Mouse (Mus musculus): Measurements from ENCODE around the gene Riiad1. TPM values are rescaled to one million over a fixed set of nuclear protein-coding genes. Genes with fewer than 3 reads are reported as not detected.
A peak's percentile ranks its signal among the peaks of the same experiment; 100 is the strongest.

Gene Riiad1
- polyA plus RNA-seq, 1 experiment from 2014 or later = 8.4 TPM

GRCm38 (mm10) chr3:94477981-94478422, 2.1 kb downstream of the Riiad1 start, which contains the start of gene Celf3:
Gene Celf3 (plus strand): TSS chr3:94478295.
- H3K36me3 ChIP-seq = peaks cover 21% of the 10 kb centered on the region
- peaks cover 88% of the 10 kb centered on the region for H3K4me1 ChIP-seq
- DNase-seq (ENCODE audit: low spot score) = peak; percentile 81
- peak within 1 kb of the TSS; percentile 68 for H3K4me3 ChIP-seq
- no peaks in the 10 kb centered on the region for H3K9me3 ChIP-seq (replicated peaks)
- H3K27me3 ChIP-seq (ENCODE audit: low read depth, poor library complexity, severe bottlenecking) = peaks cover 39% of the 10 kb centered on the region
- 0% methylated on average over 13 of the region's 14 CpGs for WGBS
- H3K27ac ChIP-seq (replicated peaks) = peak within 1 kb of the TSS; percentile 92

- DNase-seq (ENCODE audit: low spot score) = no peak
- peaks cover 88% of the 10 kb centered on the region for H3K4me1 ChIP-seq
- peaks cover 17% of the 10 kb centered on the region for H3K36me3 ChIP-seq
- H3K27me3 ChIP-seq (ENCODE audit: low read depth, poor library complexity, severe bottlenecking) = peaks cover 39% of the 10 kb centered on the region
- WGBS = 54% methylated on average over 4 of the region's 4 CpGs
- H3K9me3 ChIP-seq (replicated peaks) = no peaks in the 10 kb centered on the region
- peak overlapping the region; percentile 92 for H3K27ac ChIP-seq (replicated peaks)
- H3K4me3 ChIP-seq = peak overlapping the region; percentile 68
Observed at GRCm38 (mm10) chr3:94477444-94477843, 2.7 kb downstream of the Riiad1 start.

- Histone ChIP-seq H3K4me1 (peaks cover 83% of the 10 kb centered on the region), H3K4me3 (no peak overlapping the region), H3K27me3 (ENCODE audit: low read depth, poor library complexity, severe bottlenecking) (peaks cover 37% of the 10 kb centered on the region), H3K36me3 (peaks cover 7% of the 10 kb centered on the region), H3K27ac (replicated peaks) (no peak overlapping the region; the same call in 1 of the 2 replicates), H3K9me3 (replicated peaks) (no peaks in the 10 kb centered on the region)
- no peak for DNase-seq (ENCODE audit: low spot score)
- 74% methylated on average over 8 of the region's 8 CpGs for WGBS
Observed at GRCm38 (mm10) chr3:94476301-94477035, 3.7 kb downstream of the Riiad1 start.

- DNase-seq (ENCODE audit: low spot score) = no peak
- peaks cover 9% of the 10 kb centered on the region for H3K27me3 ChIP-seq (ENCODE audit: low read depth, poor library complexity, severe bottlenecking)
- no peak overlapping the region for H3K4me3 ChIP-seq
- 87% methylated on average over 5 of the region's 5 CpGs for WGBS
- H3K36me3 ChIP-seq = no peaks in the 10 kb centered on the region
- no peaks in the 10 kb centered on the region for H3K9me3 ChIP-seq (replicated peaks)
- H3K27ac ChIP-seq (replicated peaks) = no peak overlapping the region
- H3K4me1 ChIP-seq = peaks cover 59% of the 10 kb centered on the region
Observed at GRCm38 (mm10) chr3:94473567-94474232, 6.4 kb downstream of the Riiad1 start.

GRCm38 (mm10) chr3:94473115-94473505, 7.0 kb downstream of the Riiad1 start:
- Histone ChIP-seq H3K9me3 (replicated peaks) (no peaks in the 10 kb centered on the region), H3K4me1 (peaks cover 53% of the 10 kb centered on the region), H3K4me3 (peak overlapping the region; percentile 50; the same call in 1 of the 2 replicates), H3K36me3 (no peaks in the 10 kb centered on the region), H3K27ac (replicated peaks) (peak overlapping the region; percentile 78), H3K27me3 (ENCODE audit: low read depth, poor library complexity, severe bottlenecking) (peaks cover 3% of the 10 kb centered on the region; the same call in 1 of the 2 replicates)
- DNase-seq (ENCODE audit: low spot score) = no peak
- 56% methylated on average over 10 of the region's 10 CpGs for WGBS

- peaks cover 48% of the 10 kb centered on the region for H3K4me1 ChIP-seq
- peak overlapping the region; percentile 78 for H3K27ac ChIP-seq (replicated peaks)
- peak; percentile 85 for DNase-seq (ENCODE audit: low spot score)
- no peaks in the 10 kb centered on the region for H3K9me3 ChIP-seq (replicated peaks)
- peak overlapping the region; percentile 50 for H3K4me3 ChIP-seq
- H3K36me3 ChIP-seq = no peaks in the 10 kb centered on the region
- 9% methylated on average over 28 of the region's 28 CpGs for WGBS
- H3K27me3 ChIP-seq (ENCODE audit: low read depth, poor library complexity, severe bottlenecking) = no peaks in the 10 kb centered on the region; the same call in 1 of the 2 replicates
Observed at GRCm38 (mm10) chr3:94472447-94473114, 7.6 kb downstream of the Riiad1 start.

GRCm38 (mm10) chr3:94468931-94469330, 11.2 kb downstream of the Riiad1 start:
- Histone ChIP-seq H3K27ac (replicated peaks) (peak overlapping the region; percentile 17; the same call in 1 of the 2 replicates), H3K4me1 (peaks cover 44% of the 10 kb centered on the region), H3K36me3 (no peaks in the 10 kb centered on the region), H3K4me3 (no peak overlapping the region), H3K27me3 (ENCODE audit: low read depth, poor library complexity, severe bottlenecking) (no peaks in the 10 kb centered on the region), H3K9me3 (replicated peaks) (no peaks in the 10 kb centered on the region)
- WGBS = 54% methylated on average over 3 of the region's 3 CpGs
- no peak for DNase-seq (ENCODE audit: low spot score)

GRCm38 (mm10) chr3:94465632-94466430, 14.3 kb downstream of the Riiad1 start:
- Histone ChIP-seq H3K9me3 (replicated peaks) (no peaks in the 10 kb centered on the region), H3K4me1 (peaks cover 31% of the 10 kb centered on the region), H3K4me3 (no peak overlapping the region), H3K27me3 (ENCODE audit: low read depth, poor library complexity, severe bottlenecking) (no peaks in the 10 kb centered on the region), H3K36me3 (no peaks in the 10 kb centered on the region), H3K27ac (replicated peaks) (peak overlapping the region; percentile 71)
- WGBS = 51% methylated on average over 13 of the region's 13 CpGs
- DNase-seq (ENCODE audit: low spot score) = no peak

GRCm38 (mm10) chr3:94463926-94464578, 16.1 kb downstream of the Riiad1 start:
- peak; percentile 57 for DNase-seq (ENCODE audit: low spot score)
- no peaks in the 10 kb centered on the region for H3K9me3 ChIP-seq (replicated peaks)
- H3K4me1 ChIP-seq = peaks cover 29% of the 10 kb centered on the region
- WGBS = 56% methylated on average over 11 of the region's 11 CpGs
- no peaks in the 10 kb centered on the region for H3K36me3 ChIP-seq
- no peaks in the 10 kb centered on the region for H3K27me3 ChIP-seq (ENCODE audit: low read depth, poor library complexity, severe bottlenecking)
- H3K4me3 ChIP-seq = no peak overlapping the region
- H3K27ac ChIP-seq (replicated peaks) = peak overlapping the region; percentile 38

- H3K36me3 ChIP-seq = no peaks in the 10 kb centered on the region
- 0 out of 2 replicates have a peak, but pooled peaks cover 7% of the 10 kb centered on the region for H3K27me3 ChIP-seq (ENCODE audit: low read depth, poor library complexity, severe bottlenecking)
- H3K9me3 ChIP-seq (replicated peaks) = no peaks in the 10 kb centered on the region
- peaks cover 20% of the 10 kb centered on the region for H3K4me1 ChIP-seq
- H3K4me3 ChIP-seq = no peak overlapping the region
- WGBS = 92% methylated on average over 2 of the region's 2 CpGs
- H3K27ac ChIP-seq (replicated peaks) = no peak overlapping the region; the same call in 1 of the 2 replicates
- no peak for DNase-seq (ENCODE audit: low spot score)
Observed at GRCm38 (mm10) chr3:94459834-94460233, 20.3 kb downstream of the Riiad1 start.

GRCm38 (mm10) chr3:94457055-94457454, 23.1 kb downstream of the Riiad1 start:
- no peak for DNase-seq (ENCODE audit: low spot score)
- Histone ChIP-seq H3K36me3 (no peaks in the 10 kb centered on the region), H3K4me3 (peak overlapping the region; percentile 45; the same call in 1 of the 2 replicates), H3K4me1 (0 out of 2 replicates have a peak, but pooled peaks cover 4% of the 10 kb centered on the region), H3K9me3 (replicated peaks) (no peaks in the 10 kb centered on the region), H3K27me3 (ENCODE audit: low read depth, poor library complexity, severe bottlenecking) (0 out of 2 replicates have a peak, but pooled peaks cover 7% of the 10 kb centered on the region), H3K27ac (replicated peaks) (no peak overlapping the region)
- WGBS = 76% methylated on average over 3 of the region's 3 CpGs
